Mouse (Mus musculus) stomach, embryonic 14.5 days (tissue): ENCODE results near the gene Gm28048. TPM values are rescaled to one million over a fixed set of nuclear protein-coding genes. Genes with fewer than 3 reads are reported as not detected.

Experiments used
- ATAC-seq: fragments of 200-750 bp; cut with Nextera tagmentation; 2 replicates; pipeline ENCODE4 v1.8.0; 2017; ENCODE audit warnings: low read depth, moderate TSS enrichment; ENCODE audit not compliant: insufficient number of reproducible peaks, insufficient read depth, low FRiP score
- H3K27ac ChIP-seq: fragments of 300-500 bp; sonication (generic); 2 replicates; pipeline ENCODE4 v1.5.1; 2014; ENCODE audit warnings: mild to moderate bottlenecking, low read length, moderate library complexity, mixed read lengths
- H3K27me3 ChIP-seq: fragments of 300-500 bp; sonication (generic); 2 replicates; pipeline ENCODE4 v1.6.1; 2014; ENCODE audit warnings: low read length, control low read depth, mixed read lengths; ENCODE audit not compliant: control insufficient read depth, insufficient read depth
- H3K36me3 ChIP-seq: fragments of 300-500 bp; sonication (generic); 2 replicates; pipeline ENCODE4 v1.6.1; 2014; ENCODE audit warnings: mild to moderate bottlenecking, control low read depth, low read length, moderate library complexity, mixed read lengths; ENCODE audit not compliant: control insufficient read depth, insufficient read depth
- H3K4me1 ChIP-seq: fragments of 300-500 bp; sonication (generic); 2 replicates; pipeline ENCODE4 v1.6.1; 2014; ENCODE audit warnings: low read length, control low read depth, mixed read lengths; ENCODE audit not compliant: control insufficient read depth, insufficient read depth
- H3K4me2 ChIP-seq: fragments of 300-500 bp; sonication (generic); replicated peaks from 2 replicates; pipeline ENCODE4 v1.6.1; 2014; ENCODE audit warnings: low read depth, low read length, control low read depth
- H3K4me3 ChIP-seq: fragments of 300-500 bp; sonication (generic); 2 replicates; pipeline ENCODE4 v1.5.1; 2014; ENCODE audit warnings: low read depth, low read length, control low read depth
- H3K9ac ChIP-seq: fragments of 300-500 bp; sonication (generic); replicated peaks from 2 replicates; pipeline ENCODE4 v1.6.1; 2014; ENCODE audit warnings: low read depth, mild to moderate bottlenecking, control low read depth, low read length, moderate library complexity, mixed read lengths
- H3K9me3 ChIP-seq: fragments of 300-500 bp; sonication (generic); 2 replicates; pipeline ENCODE4 v1.6.1; 2016; ENCODE audit warnings: low read depth, low read length, control low read depth; ENCODE audit not compliant: control insufficient read depth
- WGBS: fragments of 180-500 bp; shearing (Covaris S2); extraction: QIAGEN DNeasy Blood & Tissue Kit; methylation state at CpG from one replicate; pipeline ENCODE4 v1.1.7; 2014; 5-methylcytosine and 5-hydroxymethylcytosine counted together
- polyA plus RNA-seq: library from polyadenylated mRNA; unstranded; fragments of >200 nt; fragmentation: Nextera tagmentation; extraction: Ambion mirVana; gene quantifications from 2 replicates; pipeline ENCODE4 v1.2.1, GENCODE M21; 2014

Gene Gm28048
- 9.2 and 12.6 TPM in 2 replicates for polyA plus RNA-seq

GRCm38 (mm10) chr11:22981984-22982757 is at the start of gene Gm28048, which contains the start of gene Commd1:
Gene Gm28048, minus strand, starts transcription at chr11:22982090.
Gene Commd1, minus strand, starts transcription at chr11:22982382.
- 4% methylated on average over 42 of the region's 42 CpGs for WGBS
- H3K27ac ChIP-seq, result peak within 1 kb of the TSS; percentile 97
- H3K9me3 ChIP-seq, result no peaks in the 10 kb centered on the region
- ATAC-seq, result peak; percentile 91
- peak within 1 kb of the TSS; percentile 73 for H3K4me2 ChIP-seq
- peaks cover 6% of the 10 kb centered on the region; the same call in 1 of the 2 replicates for H3K4me1 ChIP-seq
- no peaks in the 10 kb centered on the region; the same call in 1 of the 2 replicates for H3K36me3 ChIP-seq
- peak within 1 kb of the TSS; percentile 61 for H3K9ac ChIP-seq
- H3K4me3 ChIP-seq, result peak within 1 kb of the TSS; percentile 54
- H3K27me3 ChIP-seq, result no peaks in the 10 kb centered on the region

GRCm38 (mm10) chr11:23029399-23029798 is 47.5 kb upstream of the Gm28048 start:
- Histone ChIP-seq H3K4me2 (no peak overlapping the region), H3K27me3 (no peaks in the 10 kb centered on the region), H3K4me3 (no peak overlapping the region), H3K27ac (no peak overlapping the region), H3K36me3 (no peaks in the 10 kb centered on the region), H3K9ac (no peak overlapping the region), H3K4me1 (no peaks in the 10 kb centered on the region), H3K9me3 (no peaks in the 10 kb centered on the region)
- 70% methylated on average over 6 of the region's 6 CpGs for WGBS
- ATAC-seq, result no peak

GRCm38 (mm10) chr11:23028957-23029356 is 47.1 kb upstream of the Gm28048 start:
- H3K9ac ChIP-seq, result no peak overlapping the region
- no peak overlapping the region for H3K4me3 ChIP-seq
- H3K9me3 ChIP-seq, result no peaks in the 10 kb centered on the region
- WGBS, result 46% methylated on average over 3 of the region's 3 CpGs
- H3K27ac ChIP-seq, result no peak overlapping the region
- H3K27me3 ChIP-seq, result no peaks in the 10 kb centered on the region
- no peaks in the 10 kb centered on the region for H3K4me1 ChIP-seq
- H3K36me3 ChIP-seq, result no peaks in the 10 kb centered on the region
- no peak overlapping the region for H3K4me2 ChIP-seq
- no peak for ATAC-seq

GRCm38 (mm10) chr11:23024169-23024568 is 42.3 kb upstream of the Gm28048 start:
- no peak for ATAC-seq
- Histone ChIP-seq H3K4me1 (no peaks in the 10 kb centered on the region), H3K4me3 (no peak overlapping the region), H3K9me3 (no peaks in the 10 kb centered on the region), H3K27me3 (no peaks in the 10 kb centered on the region), H3K9ac (no peak overlapping the region), H3K27ac (no peak overlapping the region), H3K4me2 (no peak overlapping the region), H3K36me3 (no peaks in the 10 kb centered on the region)
- WGBS, result 74% methylated on average over 3 of the region's 3 CpGs

GRCm38 (mm10) chr11:23023155-23023554 is 41.3 kb upstream of the Gm28048 start:
- Histone ChIP-seq H3K9ac (no peak overlapping the region), H3K36me3 (no peaks in the 10 kb centered on the region), H3K4me1 (no peaks in the 10 kb centered on the region), H3K4me3 (no peak overlapping the region), H3K27ac (no peak overlapping the region), H3K4me2 (no peak overlapping the region), H3K27me3 (no peaks in the 10 kb centered on the region), H3K9me3 (no peaks in the 10 kb centered on the region)
- no peak for ATAC-seq
- WGBS, result 92% methylated on average over 2 of the region's 2 CpGs

DNA sequence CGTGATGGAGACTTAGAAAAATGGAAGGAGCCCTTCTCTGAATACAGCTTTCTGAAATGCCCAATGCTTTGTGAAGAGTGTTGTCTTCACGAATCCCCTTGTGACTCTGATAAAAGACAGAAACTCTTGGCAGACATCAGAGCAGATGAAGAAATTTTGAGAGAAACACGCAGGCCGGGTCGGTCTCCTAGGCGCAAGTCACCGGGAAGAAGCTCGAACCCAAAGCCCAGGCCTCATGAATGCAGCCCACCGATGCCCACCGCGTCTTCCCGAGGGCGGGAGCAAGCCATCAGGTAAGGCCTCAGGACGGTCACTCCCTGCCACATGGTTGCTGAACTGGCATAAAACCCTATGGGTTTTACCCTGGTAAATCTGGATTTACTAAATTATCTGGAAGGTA is 39.0 kb upstream of the Gm28048 start:
- no peaks in the 10 kb centered on the region for H3K4me1 ChIP-seq
- 93% methylated on average over 14 of the region's 14 CpGs for WGBS
- no peaks in the 10 kb centered on the region for H3K27me3 ChIP-seq
- no peak overlapping the region for H3K4me2 ChIP-seq
- ATAC-seq, result no peak
- H3K36me3 ChIP-seq, result no peaks in the 10 kb centered on the region
- H3K27ac ChIP-seq, result no peak overlapping the region
- no peaks in the 10 kb centered on the region for H3K9me3 ChIP-seq
- H3K4me3 ChIP-seq, result no peak overlapping the region
- H3K9ac ChIP-seq, result no peak overlapping the region

DNA sequence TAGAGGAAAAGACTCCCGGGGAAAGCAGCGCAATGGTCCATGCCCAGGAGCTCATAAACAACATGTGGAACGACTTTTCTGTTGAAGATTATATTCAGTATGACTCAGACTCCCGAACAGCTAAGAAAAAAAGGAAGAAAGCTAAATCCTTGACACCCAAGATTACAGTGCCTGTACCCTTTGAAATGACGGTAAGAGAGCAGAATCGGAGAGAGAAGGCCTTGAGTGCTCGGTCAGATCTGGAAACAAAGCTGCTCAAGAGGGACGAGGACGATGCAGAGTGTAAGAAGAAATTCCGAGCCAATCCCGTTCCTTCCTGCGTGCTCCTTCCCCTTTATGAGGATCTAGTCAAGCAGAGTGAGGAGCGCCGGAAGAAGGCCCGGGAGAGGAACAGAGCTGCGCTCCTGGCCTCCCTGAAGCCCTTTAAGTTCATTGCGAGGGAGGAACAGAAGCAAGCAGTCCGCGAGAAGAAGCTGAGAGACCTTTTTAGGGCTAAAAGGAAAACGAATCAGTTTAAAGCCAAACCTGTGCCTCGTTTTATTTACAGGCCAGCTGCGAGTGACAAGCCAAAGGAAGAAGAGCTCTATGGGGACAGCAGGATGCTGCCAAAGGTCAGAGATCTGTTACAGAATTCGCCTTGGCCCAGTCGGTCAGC is 38.4 kb upstream of the Gm28048 start:
- H3K9ac ChIP-seq, result no peak overlapping the region
- H3K9me3 ChIP-seq, result no peaks in the 10 kb centered on the region
- no peaks in the 10 kb centered on the region for H3K36me3 ChIP-seq
- no peaks in the 10 kb centered on the region for H3K27me3 ChIP-seq
- no peak overlapping the region for H3K27ac ChIP-seq
- WGBS, result 75% methylated on average over 24 of the region's 24 CpGs
- H3K4me3 ChIP-seq, result no peak overlapping the region
- ATAC-seq, result no peak
- no peak overlapping the region for H3K4me2 ChIP-seq
- H3K4me1 ChIP-seq, result no peaks in the 10 kb centered on the region

DNA sequence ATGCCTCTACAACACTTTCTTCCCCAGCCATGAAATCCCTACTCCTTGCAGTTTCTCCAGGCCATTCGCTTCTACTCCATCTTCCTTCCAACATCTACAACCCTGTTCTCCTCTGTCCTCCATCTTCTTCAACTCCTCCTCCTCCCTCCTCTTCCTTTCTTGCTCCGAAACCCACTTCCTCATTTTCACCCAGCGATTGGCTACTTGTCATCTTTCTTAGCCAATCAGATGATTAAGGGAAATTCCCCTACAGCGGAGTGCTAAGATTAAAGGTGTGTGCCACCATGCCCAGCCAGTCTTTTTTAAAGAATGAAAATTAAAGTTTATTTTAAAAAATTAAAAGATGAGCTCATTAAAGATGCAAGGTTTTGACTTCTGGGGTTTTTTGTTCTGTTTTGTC is 36.1 kb upstream of the Gm28048 start:
- ATAC-seq, result no peak
- no peak overlapping the region for H3K4me3 ChIP-seq
- no peaks in the 10 kb centered on the region for H3K27me3 ChIP-seq
- no peak overlapping the region for H3K9ac ChIP-seq
- H3K9me3 ChIP-seq, result no peaks in the 10 kb centered on the region
- WGBS, result 90% methylated on average over 4 of the region's 4 CpGs
- no peaks in the 10 kb centered on the region for H3K4me1 ChIP-seq
- no peak overlapping the region for H3K4me2 ChIP-seq
- no peak overlapping the region for H3K27ac ChIP-seq
- H3K36me3 ChIP-seq, result no peaks in the 10 kb centered on the region
